Mouse (Mus musculus) hindbrain, embryonic 15.5 days (tissue): ENCODE results near the gene Prm1. TPM values are rescaled to one million over a fixed set of nuclear protein-coding genes. Genes with fewer than 3 reads are reported as not detected.
"Not testable (repeated sequence)": the region's sequence is repeated elsewhere in the genome, so short reads cannot be mapped to it uniquely, and the experiment has no call there.

Experiments
- ATAC-seq: fragments of 200-750 bp; cut with Nextera tagmentation; 2 replicates; pipeline ENCODE4 v1.8.0; 2017; ENCODE audit warnings: low read depth, moderate number of reproducible peaks, moderate TSS enrichment; ENCODE audit not compliant: low FRiP score
- H3K27ac ChIP-seq: fragments of 300-500 bp; sonication (generic); replicated peaks from 2 replicates; pipeline ENCODE4 v1.5.1; 2015; ENCODE audit warnings: mild to moderate bottlenecking, inconsistent platforms
- H3K27me3 ChIP-seq: fragments of 300-500 bp; sonication (generic); 2 replicates; pipeline ENCODE4 v1.6.1; 2015; ENCODE audit warnings: control low read depth, inconsistent platforms
- H3K36me3 ChIP-seq: fragments of 300-500 bp; sonication (generic); 2 replicates; pipeline ENCODE4 v1.6.1; 2015; ENCODE audit warnings: control low read depth, inconsistent platforms
- H3K4me1 ChIP-seq: fragments of 300-500 bp; sonication (generic); replicated peaks from 2 replicates; pipeline ENCODE4 v1.6.1; 2015; ENCODE audit warnings: control low read depth, inconsistent platforms
- H3K4me2 ChIP-seq: fragments of 300-500 bp; sonication (generic); 2 replicates; pipeline ENCODE4 v1.6.1; 2015; ENCODE audit warnings: moderate library complexity, mild to moderate bottlenecking, inconsistent platforms
- H3K4me3 ChIP-seq: fragments of 300-500 bp; sonication (generic); 2 replicates; pipeline ENCODE4 v1.5.1; 2015; ENCODE audit warnings: mild to moderate bottlenecking, inconsistent platforms
- H3K9ac ChIP-seq: fragments of 300-500 bp; sonication (generic); 2 replicates; pipeline ENCODE4 v1.6.1; 2015; ENCODE audit warnings: inconsistent platforms
- H3K9me3 ChIP-seq: fragments of 300-500 bp; sonication (generic); 2 replicates; pipeline ENCODE4 v1.6.1; 2016; ENCODE audit warnings: control low read depth, inconsistent platforms
- WGBS: fragments of 180-500 bp; shearing (Covaris S2); methylation state at CpG from one replicate; pipeline ENCODE4 v1.1.7; 2015; 5-methylcytosine and 5-hydroxymethylcytosine counted together
- polyA plus RNA-seq: library from polyadenylated mRNA; unstranded; fragments of >200 nt; fragmentation: Nextera tagmentation; extraction: Ambion mirVana; gene quantifications from 2 replicates; pipeline ENCODE4 v1.2.1, GENCODE M21; 2015

Gene Prm1
- polyA plus RNA-seq: 0.36 and 0.52 TPM in 2 replicates

DNA sequence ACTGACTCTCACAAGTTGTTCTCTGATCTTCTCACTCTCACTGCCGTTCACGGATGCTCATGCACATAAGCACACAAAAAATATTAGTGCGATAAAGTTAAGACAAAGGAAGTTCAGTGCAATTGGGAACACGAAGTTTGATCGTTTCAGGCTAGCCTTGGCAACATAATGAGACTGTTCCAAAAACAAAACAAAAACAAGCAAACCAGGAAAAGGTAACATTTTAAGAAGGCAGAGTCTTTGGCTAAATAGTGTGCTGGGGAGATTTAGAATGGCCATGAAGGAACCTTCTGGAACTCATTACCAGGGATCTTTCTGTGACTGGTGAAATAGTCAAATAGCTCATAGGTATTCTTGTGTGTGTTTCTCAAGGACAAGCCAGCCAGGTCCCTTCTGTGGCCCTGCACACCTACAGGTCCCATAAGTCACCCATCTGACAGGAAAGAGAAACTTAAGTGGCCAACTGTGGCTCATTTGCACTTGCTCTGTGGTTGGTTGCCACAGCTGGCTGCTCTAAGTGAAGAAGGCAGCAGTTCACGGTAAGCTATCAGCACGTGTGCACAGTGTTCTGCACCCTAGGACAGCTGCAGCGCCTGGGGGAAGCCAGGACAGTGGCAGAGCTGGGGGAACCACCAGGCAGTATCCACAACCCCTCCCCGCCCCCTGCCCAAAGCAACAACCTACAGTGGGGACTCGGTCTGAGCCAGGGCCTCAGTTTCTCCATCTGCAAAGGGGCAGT lies at the start of gene Prm1:
Gene Prm1, minus strand, starts transcription at position 51 of the 739 bp plus-strand sequence.
- Histone ChIP-seq H3K27ac (no peak within 1 kb of the TSS), H3K4me2 (no peak within 1 kb of the TSS), H3K9me3 (no peaks in the 10 kb centered on the region), H3K27me3 (no peaks in the 10 kb centered on the region), H3K9ac (no peak within 1 kb of the TSS), H3K4me1 (no peaks in the 10 kb centered on the region), H3K4me3 (no peak within 1 kb of the TSS), H3K36me3 (no peaks in the 10 kb centered on the region)
- ATAC-seq: no peak
- 80% methylated on average over 10 of the region's 10 CpGs for WGBS

GRCm38 (mm10) chr16:10852216-10852615 lies 46.6 kb upstream of the Prm1 start:
- not testable (repeated sequence) for ATAC-seq, H3K4me1 ChIP-seq, H3K27ac ChIP-seq, H3K36me3 ChIP-seq, H3K4me3 ChIP-seq, H3K27me3 ChIP-seq, H3K4me2 ChIP-seq, H3K9me3 ChIP-seq, H3K9ac ChIP-seq
- 94% methylated on average over 10 of the region's 10 CpGs for WGBS

DNA sequence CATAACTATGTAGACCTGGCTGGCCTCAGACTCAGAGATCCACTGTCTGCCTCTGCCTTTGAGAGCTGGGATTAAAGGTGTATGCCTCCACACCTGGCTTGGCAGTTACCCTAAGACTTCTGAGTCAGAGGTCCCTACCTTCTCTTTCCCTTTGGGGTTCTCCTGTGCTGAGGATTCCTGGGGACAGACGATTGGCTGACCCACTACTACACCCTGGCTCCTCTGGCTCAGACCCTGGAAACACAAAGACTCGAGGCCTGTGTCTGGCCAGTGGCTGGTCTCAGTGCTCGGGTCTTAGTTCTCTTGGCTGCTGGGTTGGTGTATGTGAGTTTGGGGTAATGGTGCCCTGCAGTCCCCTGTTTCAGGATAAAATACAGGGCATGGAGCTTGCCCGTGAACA lies 45.3 kb upstream of the Prm1 start:
- H3K9me3 ChIP-seq: no peaks in the 10 kb centered on the region
- H3K4me2 ChIP-seq: no peak overlapping the region
- no peaks in the 10 kb centered on the region for H3K27me3 ChIP-seq
- H3K9ac ChIP-seq: no peak overlapping the region
- 26% methylated on average over 4 of the region's 4 CpGs for WGBS
- ATAC-seq: no peak
- H3K4me3 ChIP-seq: no peak overlapping the region
- H3K27ac ChIP-seq: no peak overlapping the region
- peaks cover 7% of the 10 kb centered on the region; the same call in 1 of the 2 replicates for H3K4me1 ChIP-seq
- H3K36me3 ChIP-seq: no peaks in the 10 kb centered on the region

GRCm38 (mm10) chr16:10849965-10850861 lies 44.6 kb upstream of the Prm1 start:
- 69% methylated on average over 12 of the region's 12 CpGs for WGBS
- no peak overlapping the region for H3K4me2 ChIP-seq
- no peak for ATAC-seq

DNA sequence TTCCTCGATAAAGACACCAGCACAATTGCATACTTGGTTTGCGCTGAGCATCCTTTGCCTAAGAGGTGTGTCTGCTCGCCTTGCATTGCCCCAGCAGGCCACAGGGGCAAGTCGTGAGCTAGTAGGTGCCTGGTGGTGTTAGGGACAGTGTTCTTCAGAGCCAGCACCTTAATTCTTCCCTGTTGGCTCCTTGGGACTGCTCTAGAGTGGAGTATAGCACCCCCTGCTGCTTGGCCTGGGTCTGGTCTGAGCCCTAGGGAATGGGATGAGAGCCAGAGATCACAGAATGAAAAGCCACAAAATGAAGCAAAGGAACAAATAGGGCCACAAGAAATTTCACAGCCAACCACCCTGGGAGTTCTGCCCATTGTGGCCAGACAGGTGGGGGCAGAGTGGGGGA lies 40.9 kb upstream of the Prm1 start:
- Histone ChIP-seq H3K36me3 (no peaks in the 10 kb centered on the region), H3K9ac (no peak overlapping the region), H3K4me2 (no peak overlapping the region), H3K27ac (no peak overlapping the region), H3K4me1 (peaks cover 16% of the 10 kb centered on the region), H3K27me3 (no peaks in the 10 kb centered on the region), H3K9me3 (no peaks in the 10 kb centered on the region), H3K4me3 (no peak overlapping the region)
- ATAC-seq: no peak
- 66% methylated on average over 4 of the region's 4 CpGs for WGBS

More at GRCm38 (mm10) chr16:10849965-10850861, 44.6 kb upstream of the Prm1 start:
- H3K4me1 ChIP-seq: peaks cover 7% of the 10 kb centered on the region; the same call in 1 of the 2 replicates
- H3K36me3 ChIP-seq: no peaks in the 10 kb centered on the region
- no peak overlapping the region for H3K27ac ChIP-seq
- H3K9ac ChIP-seq: no peak overlapping the region
- H3K27me3 ChIP-seq: no peaks in the 10 kb centered on the region
- no peak overlapping the region for H3K4me3 ChIP-seq
- H3K9me3 ChIP-seq: no peaks in the 10 kb centered on the region

DNA sequence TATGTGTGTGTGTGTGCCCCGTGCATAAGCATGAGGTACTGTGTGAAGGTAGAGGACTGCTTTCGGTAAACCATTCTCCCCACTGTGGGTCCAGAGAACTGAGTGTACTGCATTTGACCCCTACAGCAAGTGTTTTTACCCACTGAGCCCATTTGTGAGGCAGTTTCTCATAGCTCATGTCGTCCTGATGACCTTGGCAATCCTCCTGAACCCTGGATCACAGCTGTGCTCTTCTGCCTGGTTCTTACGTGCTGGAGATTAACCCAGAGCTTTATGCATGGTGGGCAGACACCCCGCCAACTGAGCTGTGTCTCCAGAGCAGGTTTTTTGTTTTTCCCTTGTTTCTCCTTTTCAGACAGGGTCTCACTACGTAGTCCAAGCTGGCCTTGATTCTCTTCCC lies 40.3 kb upstream of the Prm1 start:
- no peaks in the 10 kb centered on the region for H3K36me3 ChIP-seq
- no peak overlapping the region for H3K9ac ChIP-seq
- no peaks in the 10 kb centered on the region for H3K27me3 ChIP-seq
- H3K4me3 ChIP-seq: no peak overlapping the region
- no peak for ATAC-seq
- no peak overlapping the region for H3K27ac ChIP-seq
- H3K4me2 ChIP-seq: no peak overlapping the region
- no peaks in the 10 kb centered on the region for H3K9me3 ChIP-seq
- WGBS: 73% methylated on average over 6 of the region's 6 CpGs
- H3K4me1 ChIP-seq: peaks cover 15% of the 10 kb centered on the region

- H3K36me3 ChIP-seq: no peaks in the 10 kb centered on the region
- H3K9me3 ChIP-seq: no peaks in the 10 kb centered on the region
- H3K27ac ChIP-seq: 0 out of 2 replicates have a peak overlapping the region, but pooled peaks have one; percentile 18
- no peaks in the 10 kb centered on the region for H3K27me3 ChIP-seq
- H3K4me2 ChIP-seq: peak overlapping the region; percentile 46; the same call in 1 of the 2 replicates
- peaks cover 9% of the 10 kb centered on the region for H3K4me1 ChIP-seq
- WGBS: 64% methylated on average over 6 of the region's 6 CpGs
- no peak for ATAC-seq
- no peak overlapping the region for H3K9ac ChIP-seq
- no peak overlapping the region for H3K4me3 ChIP-seq
These were observed 38.7 kb upstream of the Prm1 start for GRCm38 (mm10) chr16:10844319-10844670.

GRCm38 (mm10) chr16:10843486-10844318 lies 38.1 kb upstream of the Prm1 start:
- Histone ChIP-seq H3K9ac (no peak overlapping the region), H3K9me3 (no peaks in the 10 kb centered on the region)

DNA sequence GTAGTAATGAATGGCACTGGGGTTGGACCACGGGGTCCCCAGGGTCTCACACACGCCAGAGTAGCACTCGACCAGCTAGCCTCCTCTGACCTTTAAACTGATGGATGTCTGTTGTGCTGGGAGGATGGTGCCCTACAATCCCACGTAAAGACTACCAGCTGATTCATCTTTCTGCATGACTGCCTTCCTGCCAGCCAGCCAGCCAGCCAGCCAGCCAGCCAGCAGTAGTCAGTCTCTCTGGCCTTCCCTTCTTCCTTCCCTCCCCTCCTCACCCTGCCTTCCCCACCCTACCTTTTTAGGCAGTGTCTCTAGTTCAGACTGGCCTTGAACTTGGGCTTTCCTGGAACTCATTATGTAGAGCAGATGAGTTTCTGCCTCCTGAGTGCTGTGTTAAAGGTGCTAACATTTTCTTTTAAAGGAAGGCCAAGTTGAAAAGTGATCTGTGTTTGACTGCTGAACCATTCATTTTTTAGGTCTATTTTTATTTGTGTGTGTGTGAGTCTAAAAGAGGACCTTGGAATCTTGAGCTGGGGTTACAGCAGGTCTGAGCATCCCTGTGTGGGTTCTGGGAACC lies 36.7 kb upstream of the Prm1 start:
- Histone ChIP-seq H3K9ac (no peak overlapping the region), H3K4me2 (no peak overlapping the region), H3K36me3 (no peaks in the 10 kb centered on the region), H3K4me3 (no peak overlapping the region), H3K9me3 (no peaks in the 10 kb centered on the region), H3K4me1 (peaks cover 12% of the 10 kb centered on the region), H3K27me3 (no peaks in the 10 kb centered on the region), H3K27ac (no peak overlapping the region)
- 44% methylated on average over 4 of the region's 4 CpGs for WGBS
- no peak for ATAC-seq

More at GRCm38 (mm10) chr16:10843486-10844318, 38.1 kb upstream of the Prm1 start:
- Histone ChIP-seq H3K4me2 (peak overlapping the region; percentile 46), H3K4me3 (0 out of 2 replicates have a peak overlapping the region, but pooled peaks have one; percentile 7), H3K4me1 (peaks cover 9% of the 10 kb centered on the region), H3K27me3 (no peaks in the 10 kb centered on the region), H3K27ac (0 out of 2 replicates have a peak overlapping the region, but pooled peaks have one; percentile 18), H3K36me3 (no peaks in the 10 kb centered on the region)
- WGBS: 23% methylated on average over 18 of the region's 18 CpGs
- ATAC-seq: 0 out of 2 replicates have a peak, but pooled peaks have one; percentile 38

DNA sequence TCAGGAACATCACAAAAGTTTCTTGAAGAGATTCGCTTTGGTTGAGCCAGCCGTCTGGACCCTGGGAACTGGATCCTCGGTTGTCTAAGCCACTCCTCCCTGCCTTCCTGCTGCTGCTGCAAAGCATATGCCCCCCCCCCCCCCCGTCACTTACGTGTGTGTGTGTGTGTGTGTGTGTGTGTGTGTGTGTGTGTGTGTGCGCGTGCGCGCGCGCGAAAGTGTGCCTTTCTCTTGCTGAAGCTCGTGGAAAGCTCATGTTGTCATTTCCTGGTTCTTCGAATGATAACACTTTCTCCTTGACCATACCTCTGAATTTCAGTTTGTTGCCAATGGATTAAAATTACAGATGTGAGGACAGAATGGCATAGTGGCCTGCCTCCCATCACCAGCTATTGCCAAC lies 34.4 kb upstream of the Prm1 start:
- WGBS: 92% methylated on average over 13 of the region's 14 CpGs
- H3K4me3 ChIP-seq: no peak overlapping the region
- H3K4me2 ChIP-seq: no peak overlapping the region
- H3K27me3 ChIP-seq: no peaks in the 10 kb centered on the region
- no peaks in the 10 kb centered on the region for H3K36me3 ChIP-seq
- peaks cover 16% of the 10 kb centered on the region for H3K4me1 ChIP-seq
- no peak for ATAC-seq
- no peak overlapping the region for H3K9ac ChIP-seq
- H3K9me3 ChIP-seq: no peaks in the 10 kb centered on the region
- no peak overlapping the region for H3K27ac ChIP-seq

DNA sequence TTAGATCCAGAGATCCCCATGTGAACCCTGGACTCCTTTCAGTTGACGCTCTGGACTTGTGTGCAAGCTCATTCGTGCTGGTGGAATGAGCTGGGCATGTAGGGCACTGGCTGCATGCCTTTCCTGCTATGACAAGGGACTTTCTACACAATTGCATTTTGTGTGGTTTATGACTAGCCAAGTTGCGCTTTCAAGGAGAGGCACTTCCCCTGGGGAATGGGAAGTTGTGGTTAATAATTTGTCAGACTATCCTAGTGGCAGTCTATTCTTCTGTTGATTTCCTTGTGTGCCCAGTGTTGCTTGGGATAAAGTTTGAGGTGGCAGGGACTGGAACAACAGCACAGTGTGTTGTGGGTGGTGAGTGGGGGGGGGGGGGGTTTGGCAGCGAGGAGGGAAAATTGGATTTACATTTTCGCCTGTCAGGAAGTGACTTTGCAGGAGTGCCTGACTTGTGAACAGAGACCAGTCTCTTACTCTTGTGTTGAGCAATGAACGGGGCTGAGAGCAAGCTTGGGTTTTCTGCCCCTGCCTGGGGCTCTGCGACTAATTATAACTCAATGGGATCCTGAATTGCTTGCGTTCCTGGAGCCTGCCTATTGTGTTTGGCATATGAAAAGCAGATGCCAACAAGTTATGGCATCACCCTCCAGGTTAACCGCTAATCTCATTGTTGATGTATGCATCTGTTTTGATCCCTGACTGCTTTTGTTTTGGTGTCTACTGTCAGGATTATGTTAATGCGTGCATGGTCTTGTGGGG lies 33.0 kb upstream of the Prm1 start:
- Histone ChIP-seq H3K9ac (no peak overlapping the region), H3K4me1 (peaks cover 15% of the 10 kb centered on the region), H3K27me3 (peaks cover 6% of the 10 kb centered on the region; the same call in 1 of the 2 replicates), H3K4me2 (no peak overlapping the region), H3K4me3 (no peak overlapping the region), H3K36me3 (no peaks in the 10 kb centered on the region), H3K9me3 (no peaks in the 10 kb centered on the region), H3K27ac (no peak overlapping the region)
- 31% methylated on average over 10 of the region's 10 CpGs for WGBS
- ATAC-seq: no peak
